Mouse (Mus musculus): ENCODE data around the gene Naa80.

Gene Naa80

DNA sequence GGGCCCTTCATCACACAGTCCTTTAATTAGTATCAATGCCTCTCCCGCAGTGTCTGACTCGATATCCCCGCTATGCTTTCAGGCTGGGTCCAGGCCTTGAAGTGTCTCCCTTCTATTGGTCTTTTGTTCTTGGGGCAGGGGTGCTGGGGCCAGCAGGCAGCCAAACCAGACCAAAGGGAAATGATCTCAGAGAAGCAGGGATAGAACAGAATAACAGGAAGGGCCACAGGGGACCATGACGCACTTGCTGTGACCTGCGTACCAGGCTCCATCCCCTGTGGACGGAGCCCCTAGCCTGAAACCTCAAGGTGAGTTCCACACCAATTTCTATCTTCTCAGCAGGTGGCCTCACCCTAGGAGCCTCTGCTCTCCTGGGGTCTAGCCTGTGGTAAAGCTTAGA, 39.4 kb downstream of the Naa80 start:
- no peak for DNase-seq (ENCODE audit: low spot score in 2 of 2)

DNA sequence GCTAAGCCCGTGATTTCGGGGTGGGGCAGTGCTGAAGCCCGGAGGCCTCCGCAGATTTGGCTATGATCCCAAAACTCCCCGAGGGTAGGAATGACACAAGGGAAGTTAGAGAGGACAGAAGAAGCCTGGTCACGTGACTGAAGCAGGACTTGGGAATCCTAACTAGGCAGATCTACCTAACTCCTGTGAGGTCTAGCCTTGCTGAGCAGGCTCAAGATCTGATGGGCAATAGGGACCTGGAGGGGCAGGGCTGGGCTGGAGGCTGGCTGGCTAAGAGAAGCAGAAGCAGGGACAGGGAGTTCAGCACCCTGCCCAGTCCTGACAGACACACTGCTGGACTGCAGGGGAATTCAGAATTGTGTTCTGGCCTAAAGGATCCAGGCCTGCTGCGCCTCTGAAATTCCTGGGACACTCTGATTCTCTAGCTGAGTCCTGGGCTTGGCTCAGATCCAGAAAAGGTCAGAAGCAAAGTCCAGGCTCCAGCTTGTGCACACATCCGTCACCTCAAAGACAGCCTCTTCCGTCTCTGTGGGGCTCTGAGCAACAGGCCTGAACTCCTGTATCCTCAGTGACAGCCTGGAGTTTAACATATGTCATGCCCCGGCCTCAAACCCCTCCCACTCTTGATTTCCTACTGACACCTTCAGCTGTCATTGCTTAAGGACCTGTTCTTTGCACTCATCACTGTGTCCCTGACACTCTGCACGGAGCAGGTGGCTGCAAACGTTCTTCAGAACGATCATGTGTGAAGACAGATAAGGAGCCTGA, 40.3 kb downstream of the Naa80 start:
- no peak for DNase-seq (ENCODE audit: low spot score in 2 of 2)

DNA sequence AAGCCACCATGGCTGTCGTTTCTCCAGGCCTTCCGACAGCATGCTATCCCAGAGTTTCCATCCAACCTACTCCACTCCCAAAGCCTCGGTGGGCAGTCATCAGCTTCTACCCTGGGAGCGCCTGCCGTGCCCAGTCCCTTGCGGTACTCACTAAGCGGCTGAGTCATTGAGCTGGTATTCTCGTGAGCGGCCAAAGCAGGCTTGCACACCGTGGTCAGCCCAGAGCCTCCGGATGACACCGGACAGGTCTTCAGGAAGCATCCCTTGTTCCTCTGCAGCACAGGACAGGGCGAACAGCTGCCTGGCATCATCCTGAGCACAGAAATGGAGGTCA, 40.8 kb downstream of the Naa80 start:
- no peak for DNase-seq (ENCODE audit: low spot score in 2 of 2)

DNA sequence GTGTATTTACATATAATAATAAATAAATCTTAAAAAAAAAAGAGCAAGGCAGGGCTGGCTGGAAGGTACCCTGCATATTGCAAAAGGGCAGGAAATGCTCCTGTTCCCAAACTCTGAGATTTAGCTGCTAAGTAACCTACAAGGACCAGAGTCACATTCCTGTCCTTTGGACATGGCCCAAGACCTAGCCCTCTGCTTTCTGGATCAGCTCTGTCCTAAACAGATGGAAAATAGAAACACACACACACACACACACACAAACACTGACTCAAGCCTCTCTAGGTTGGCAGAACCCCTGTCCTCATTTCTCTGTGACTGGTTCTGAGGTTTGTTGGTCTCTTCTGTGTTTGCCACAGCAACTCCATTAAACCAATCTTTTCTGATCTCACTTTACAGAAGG, 42.3 kb downstream of the Naa80 start:
- DNase-seq (ENCODE audit: low spot score in 2 of 2) = no peak

DNA sequence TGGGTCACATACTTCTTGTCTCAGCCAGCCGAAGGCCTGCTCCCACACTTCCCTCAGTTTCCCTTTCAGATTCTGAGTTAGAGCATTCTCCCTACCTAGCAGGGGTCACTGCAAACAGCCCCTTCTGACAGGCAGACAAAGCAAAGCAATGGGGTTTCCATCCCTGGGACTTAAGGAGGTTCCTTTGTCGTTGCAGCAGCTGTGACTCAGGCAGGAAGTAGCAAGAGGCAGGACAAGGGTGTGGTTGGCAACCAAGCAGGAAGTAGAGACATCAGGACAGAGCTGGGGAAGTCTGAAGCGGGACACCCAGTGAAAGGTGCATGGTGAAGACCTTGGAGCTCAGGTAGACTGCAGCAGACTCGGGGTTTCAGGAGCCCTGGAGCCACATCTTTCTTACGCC, 45.9 kb downstream of the Naa80 start:
- DNase-seq (ENCODE audit: low spot score in 2 of 2) = peak; percentile 64 to 65

DNA sequence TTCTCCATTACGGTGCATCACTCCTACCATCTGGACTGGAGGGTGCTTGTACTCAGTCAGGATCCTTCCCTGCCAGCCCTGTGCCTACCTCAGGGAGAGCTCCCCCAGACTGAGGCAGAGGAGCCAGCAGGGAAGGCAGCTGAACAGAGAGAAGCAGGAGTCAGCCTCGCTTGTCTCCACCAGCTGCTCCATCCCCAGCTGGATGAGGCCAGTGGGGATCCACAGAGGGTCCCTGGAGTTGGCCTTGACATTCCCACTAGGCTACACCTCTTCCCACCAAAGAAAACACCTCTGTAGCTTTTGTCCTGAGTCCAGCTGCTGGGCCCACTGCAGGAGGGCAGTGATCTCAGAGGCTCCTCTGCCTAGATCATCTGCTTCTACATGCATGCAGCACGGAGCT, 46.3 kb downstream of the Naa80 start:
- DNase-seq (ENCODE audit: low spot score in 2 of 2) = no peak

DNA sequence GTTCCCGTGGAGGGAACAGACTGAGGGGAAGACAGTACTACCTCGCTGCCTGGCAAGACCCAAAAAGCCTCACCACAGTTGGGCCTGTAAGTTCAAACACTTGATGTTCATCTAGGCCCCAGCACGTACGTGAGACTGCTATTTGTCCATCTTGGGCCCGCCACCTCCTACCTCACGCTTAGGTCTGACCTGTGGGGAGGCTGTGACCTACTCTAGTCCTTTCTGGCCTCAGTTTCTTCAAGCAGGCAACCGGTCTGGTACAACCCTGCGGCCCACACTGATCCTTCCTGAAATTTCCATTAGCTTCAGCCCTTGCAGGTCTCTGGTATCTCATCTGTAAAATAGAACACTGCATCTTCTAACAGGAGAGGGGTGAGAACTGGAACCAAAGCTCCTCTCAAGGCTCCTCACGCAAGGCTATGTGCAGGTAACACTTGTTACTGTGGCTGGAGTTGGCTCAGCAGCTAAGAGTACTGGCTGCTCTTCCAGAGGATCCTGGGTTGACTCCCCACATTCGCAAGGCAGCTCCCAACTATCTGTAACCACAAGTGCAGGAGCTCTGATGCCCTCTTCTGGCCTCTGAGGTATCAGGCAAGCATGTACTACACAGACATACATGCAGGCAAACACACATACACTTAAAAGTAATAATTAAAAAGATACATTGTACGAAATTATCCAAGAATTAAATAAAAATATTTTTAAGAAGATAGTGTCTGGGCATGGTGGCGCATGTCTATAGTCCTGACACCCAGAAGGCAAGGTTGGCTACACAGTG, 46.9 kb downstream of the Naa80 start:
- DNase-seq (ENCODE audit: low spot score in 2 of 2) = no peak

DNA sequence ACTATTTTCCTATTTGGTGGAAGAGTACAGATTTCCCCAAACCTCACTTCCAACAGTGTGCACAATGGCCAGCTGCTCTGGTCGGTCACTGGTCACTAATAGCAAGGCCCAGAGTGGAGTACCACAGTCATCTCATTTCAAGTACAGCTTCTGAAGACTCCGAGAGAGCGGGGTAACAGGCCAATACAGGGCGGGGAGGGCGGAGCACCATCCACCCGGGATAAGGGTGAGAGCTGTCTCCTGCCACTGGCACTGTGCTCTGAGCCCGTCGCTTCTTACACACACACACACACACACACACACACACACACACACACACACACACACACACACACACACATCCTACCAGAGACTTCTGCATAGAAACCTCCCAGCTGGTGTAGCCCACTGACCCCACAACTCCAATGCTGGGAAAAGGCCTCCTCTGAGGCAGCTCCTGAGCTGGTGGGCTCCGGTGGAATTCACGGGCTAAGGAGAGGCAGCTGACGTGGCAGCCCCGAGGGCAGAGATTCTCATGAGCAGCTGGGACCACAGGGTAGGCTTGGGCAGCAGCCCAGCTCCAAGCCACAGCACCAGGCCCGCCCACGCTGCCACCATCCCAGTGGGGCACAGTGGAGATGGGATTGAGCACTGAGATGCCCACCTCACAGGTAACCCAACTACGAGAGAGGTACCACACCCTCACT, 47.6 kb downstream of the Naa80 start:
- DNase-seq (ENCODE audit: low spot score in 2 of 2) = no peak

DNA sequence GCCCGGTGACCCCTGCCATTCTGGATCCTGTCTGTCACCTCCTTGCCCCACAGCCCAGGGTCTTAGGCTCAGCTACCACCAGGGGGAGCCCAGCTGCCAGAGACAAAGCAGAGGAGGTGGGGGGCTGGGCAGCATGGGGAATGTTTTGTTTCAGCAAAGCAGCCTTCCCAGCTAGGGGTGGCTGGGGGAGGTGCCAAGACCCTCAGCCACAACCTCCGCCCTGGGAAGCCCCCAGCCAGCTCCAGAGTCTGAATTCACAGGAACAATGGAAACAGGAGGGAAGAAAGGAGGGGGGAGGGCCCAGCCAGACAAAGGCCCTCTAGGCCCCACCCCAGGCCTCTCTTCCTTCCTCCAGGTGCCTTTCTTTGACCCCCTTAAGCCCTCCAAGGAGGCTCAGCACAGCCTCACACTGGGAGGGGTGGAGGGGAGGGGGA, 48.2 kb downstream of the Naa80 start:
- peak; percentile 78 to 81 for DNase-seq (ENCODE audit: low spot score in 2 of 2)

DNA sequence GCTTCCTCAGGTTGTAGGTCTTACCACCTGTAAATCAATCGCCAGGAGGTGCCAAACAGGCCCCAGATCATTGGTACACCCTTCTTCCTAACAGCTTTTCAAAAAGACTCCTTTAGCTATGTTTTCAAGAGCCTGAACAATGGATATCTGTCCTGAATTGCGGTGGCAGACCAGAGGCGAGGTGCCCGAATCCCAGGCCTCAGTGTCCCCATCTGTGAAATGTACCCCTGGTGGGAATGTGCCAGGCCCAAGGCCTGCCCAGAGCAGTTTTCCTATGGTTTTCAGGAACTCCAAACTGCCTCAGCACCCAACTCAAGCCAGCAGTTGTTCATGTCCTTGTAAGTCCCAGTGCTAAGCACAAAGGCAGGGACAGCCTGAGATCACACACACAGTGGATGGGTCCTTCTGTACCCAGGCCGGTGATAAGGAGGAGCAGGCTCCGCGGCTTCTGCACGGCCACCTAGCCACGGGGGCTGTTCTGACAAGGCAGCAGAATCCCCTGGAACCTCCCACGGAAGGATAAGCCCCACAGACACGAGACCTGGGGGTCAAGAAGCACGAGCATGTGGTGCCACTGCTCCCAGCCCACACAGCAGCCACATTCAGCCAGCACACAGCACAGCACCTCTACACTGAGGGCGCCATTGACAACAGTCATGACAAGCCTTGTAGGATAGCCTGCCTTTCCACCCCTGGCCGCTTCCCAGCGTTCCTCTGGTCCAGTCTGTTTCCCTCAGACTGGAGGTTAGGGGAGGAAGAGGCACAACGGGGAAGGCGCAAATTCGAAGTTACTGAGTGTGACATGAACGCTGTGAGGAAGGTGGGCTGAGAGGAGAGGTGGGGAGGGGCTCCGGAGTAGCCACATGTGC, 48.9 kb downstream of the Naa80 start:
- DNase-seq (ENCODE audit: low spot score in 2 of 2) = no peak

DNA sequence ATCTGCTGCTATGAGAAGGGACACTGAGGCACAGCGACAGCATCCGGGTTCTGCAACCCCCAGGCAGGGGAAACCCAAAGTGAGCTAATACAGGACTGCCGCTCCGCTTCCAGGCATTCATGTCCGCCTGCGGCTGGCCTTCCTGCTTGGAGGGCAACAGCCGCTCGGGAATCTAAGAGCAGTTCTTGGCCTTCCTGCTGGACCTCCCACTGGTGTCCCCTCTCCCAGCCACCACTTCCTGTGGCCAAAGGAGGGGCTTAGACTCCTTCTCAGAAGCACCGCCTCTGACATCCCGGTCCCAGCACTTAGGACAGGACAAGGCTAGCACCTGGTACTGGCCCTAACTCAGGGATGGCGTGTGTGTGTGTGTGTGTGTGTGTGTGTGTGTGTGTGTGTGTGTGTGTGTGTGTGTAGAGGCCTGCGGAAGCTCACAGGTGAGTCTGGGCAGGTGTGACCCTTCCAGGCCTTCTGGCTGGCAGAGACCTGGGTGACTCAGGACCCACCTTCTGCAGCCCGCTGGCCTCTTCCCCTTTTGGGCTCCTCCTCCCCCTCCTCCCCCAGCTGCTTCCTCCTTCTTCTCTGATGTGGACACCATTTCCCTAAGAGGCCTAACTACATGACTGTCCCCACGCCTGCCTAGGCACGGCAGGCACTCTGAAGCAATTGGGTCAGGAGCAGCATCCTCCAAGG, 50.2 kb downstream of the Naa80 start:
- peak; percentile 86 to 88 for DNase-seq (ENCODE audit: low spot score in 2 of 2)

DNA sequence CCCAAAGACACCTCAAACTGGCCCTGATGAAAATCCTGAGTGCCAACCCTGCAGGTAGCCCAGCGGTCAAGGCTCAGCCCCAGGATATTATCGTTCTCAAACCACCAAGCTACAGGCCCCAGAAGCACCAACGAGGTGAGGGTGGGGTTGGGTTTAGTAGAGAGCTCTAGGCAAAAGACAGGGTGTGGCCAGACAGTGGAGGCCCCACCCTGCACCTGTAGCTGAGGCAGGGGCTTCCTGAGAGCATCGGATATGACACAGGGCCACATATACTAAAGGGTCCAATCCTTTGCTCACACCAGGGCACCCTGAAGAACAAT, 50.7 kb downstream of the Naa80 start:
- peak; percentile 75 to 78 for DNase-seq (ENCODE audit: low spot score in 2 of 2)

DNA sequence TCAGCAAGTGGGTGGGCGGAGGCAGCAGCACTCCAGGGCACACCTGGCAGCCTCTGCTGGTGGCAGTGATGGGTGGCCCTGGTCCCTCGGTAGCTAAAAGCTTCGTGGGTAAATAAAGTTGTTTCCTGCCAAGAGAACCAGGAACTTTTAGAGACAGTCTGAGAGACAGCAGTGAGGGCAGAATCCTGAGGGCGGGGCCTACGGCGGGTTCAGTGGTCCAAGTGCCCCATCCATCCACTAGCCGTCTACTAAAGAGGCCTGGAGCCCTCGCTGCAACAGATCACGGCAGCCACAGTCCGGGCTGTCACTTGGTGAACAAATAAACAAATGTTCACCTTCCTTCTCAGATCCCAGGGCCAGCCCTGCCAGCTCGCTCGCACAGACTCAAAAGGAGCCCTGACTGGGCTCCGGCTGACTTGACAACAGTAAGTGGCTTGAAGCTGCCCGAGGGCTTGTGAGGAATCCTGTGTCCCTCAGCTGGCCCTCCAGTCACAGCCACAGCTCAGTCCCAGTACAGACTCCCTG, 51.3 kb downstream of the Naa80 start:
- DNase-seq (ENCODE audit: low spot score in 2 of 2) = peak in 1 of 2 experiments; percentile 49

DNA sequence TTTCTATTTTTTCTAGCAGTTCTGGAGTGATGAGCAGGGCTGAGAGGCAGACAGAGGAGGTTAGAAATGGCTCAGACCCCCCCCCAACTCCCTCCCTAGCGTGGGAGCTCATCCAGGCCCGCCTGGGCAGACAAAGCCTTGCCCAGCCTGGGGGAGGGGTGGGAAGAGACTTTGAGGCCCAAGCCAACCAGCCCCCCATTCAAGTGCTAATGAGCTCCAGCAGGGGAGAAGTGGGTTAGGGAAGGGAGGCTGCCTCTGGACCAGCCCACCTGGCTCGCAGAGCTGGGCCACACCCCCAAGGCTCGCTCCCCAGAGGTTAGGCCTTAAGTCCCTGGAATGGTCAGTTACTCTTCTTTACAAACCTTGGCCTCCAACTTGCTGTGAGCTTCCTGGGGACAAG, 51.9 kb downstream of the Naa80 start:
- DNase-seq (ENCODE audit: low spot score in 2 of 2) = no peak

DNA sequence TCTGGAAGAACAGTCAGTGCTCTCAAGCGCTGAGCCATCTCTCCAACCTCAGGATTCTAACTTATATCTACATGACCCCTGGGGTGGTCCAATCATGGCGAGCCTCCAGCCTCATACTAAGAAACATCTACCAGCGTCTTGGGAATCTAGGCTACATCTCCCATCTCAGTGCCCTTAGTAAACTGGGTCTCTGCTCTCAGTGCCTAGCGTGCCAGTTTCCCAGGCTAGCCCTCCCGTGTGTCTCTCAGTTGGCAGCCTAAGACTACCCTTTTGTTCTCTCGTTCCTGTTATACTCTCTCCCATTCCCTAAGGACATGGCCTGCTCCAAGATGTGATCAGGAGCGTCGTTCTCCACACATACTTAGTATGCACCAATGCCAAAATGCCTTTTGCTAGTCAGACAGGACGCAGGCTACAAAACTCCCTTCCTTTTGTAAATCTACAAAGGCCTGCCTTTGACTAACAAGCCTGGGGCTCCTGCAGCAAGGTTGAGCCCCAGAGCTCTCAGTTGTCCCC, 52.7 kb downstream of the Naa80 start:
- DNase-seq (ENCODE audit: low spot score in 2 of 2) = no peak

DNA sequence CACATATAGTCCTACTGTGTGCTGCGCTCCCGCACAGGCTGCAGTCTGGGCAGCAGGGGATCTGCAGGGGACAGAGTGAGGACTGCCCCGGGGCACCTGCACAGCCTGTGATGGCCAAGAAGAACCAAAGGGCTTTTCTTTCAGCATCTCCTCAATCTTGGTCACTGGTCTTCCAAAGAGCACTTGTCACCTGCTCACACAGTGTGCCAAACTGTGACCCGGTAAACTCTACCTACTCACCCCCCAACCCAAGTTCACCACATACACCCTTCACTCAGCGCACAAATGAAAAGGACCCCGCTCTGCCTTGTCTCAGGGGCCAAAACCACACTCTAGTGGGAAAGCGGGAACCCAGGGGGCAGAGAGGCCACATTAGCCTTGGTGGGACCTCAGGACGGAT, 53.2 kb downstream of the Naa80 start:
- DNase-seq (ENCODE audit: low spot score in 2 of 2) = no peak

DNA sequence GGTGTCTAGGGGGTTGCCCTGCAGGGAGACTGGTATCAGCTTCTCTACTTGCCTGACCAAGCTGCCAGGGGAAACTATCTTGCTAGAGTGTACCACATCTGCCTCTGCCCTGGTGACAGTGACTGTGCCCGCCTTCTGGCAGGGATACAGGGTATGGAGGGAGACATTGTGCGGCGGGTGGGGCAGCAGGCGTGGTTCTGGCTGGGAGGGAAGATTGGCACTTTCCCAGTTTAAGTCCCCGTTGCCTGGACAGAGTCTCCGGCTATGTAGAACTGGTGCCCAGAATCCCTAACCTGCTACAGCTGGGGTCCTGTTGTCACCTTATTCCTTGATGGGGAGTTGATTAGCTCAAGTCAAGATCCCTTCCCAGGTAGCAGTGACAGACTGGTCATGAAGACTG, 53.8 kb downstream of the Naa80 start:
- DNase-seq (ENCODE audit: low spot score in 2 of 2) = peak; percentile 69 to 79

DNA sequence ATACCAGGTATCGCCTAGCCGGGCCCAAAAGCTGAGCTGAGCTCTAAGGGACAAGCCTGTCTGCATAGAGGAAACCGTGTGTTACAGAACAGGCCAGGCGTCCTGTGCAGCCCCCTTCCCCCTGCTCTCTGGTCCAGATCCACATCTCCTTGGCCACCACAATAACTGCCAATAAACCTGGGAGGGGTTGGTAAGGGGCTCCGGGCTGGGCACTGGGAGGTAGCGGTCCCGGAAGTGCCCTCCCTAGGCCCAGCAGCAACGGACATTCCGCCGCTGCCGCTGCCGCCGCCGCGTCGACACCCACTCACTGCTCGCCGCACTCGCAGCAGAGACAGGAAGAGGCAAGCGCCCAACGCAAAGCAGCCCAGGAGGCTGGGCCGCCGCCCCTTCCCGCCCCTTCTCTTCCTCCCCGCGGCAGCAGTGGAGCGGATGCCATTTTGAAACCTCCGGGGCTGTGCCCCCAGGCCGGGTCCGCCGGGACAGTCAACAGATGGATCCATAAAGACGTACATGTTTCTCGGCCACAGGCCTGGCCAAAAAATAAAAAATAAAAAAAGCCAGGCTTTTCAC, 54.5 kb downstream of the Naa80 start:
- peak; percentile 92 for DNase-seq (ENCODE audit: low spot score in 2 of 2)

All from spleen, postnatal 36 days (tissue).